In genomic region chr7:97695441-97695840, GRCm38 (mm10) we compare ENCODE assay signal across 11 mouse cellular contexts. TPM values are rescaled to one million over a fixed set of nuclear protein-coding genes. Genes with fewer than 3 reads are reported as not detected.
DNase-seq lines count a peak whose midpoint lies in the region; ATAC-seq and TF ChIP-seq lines count a peak whose summit lies in the region.
"Had no signal": no experiment of that assay in that cellular context is flagged by ENCODE, and none has a peak within 500 bp of the region (broad histone marks: within the 10 kb centered on the region; RNA-seq: fewer than 3 reads in every experiment).

No protein-coding gene starts in this region.

- H3K9ac ChIP-seq in midbrain, embryonic 11.5 days (ENCODE audit: low read length), result 0 out of 2 replicates have a peak overlapping the region, but pooled peaks have one; percentile 92
- H3K9ac ChIP-seq in hindbrain, embryonic 14.5 days, result peak overlapping the region; percentile 88; the same call in 1 of the 2 replicates

- H3K9me3 ChIP-seq in midbrain, embryonic 11.5 days (ENCODE audit: control insufficient read depth, low read length), result no peaks in the 10 kb centered on the region; the same call in 1 of the 2 replicates
- peaks cover 13% of the 10 kb centered on the region; the same call in 1 of the 2 replicates for H3K9me3 ChIP-seq in midbrain, embryonic 10.5 days (replicated peaks)
- H3K9me3 ChIP-seq in hindbrain, embryonic 14.5 days (ENCODE audit: control insufficient read depth, low read length), result no peaks in the 10 kb centered on the region
- H3K9me3 ChIP-seq: stomach, embryonic 15.5 days had no signal

- H3K79me2 ChIP-seq in myocyte (ENCODE audit: control insufficient read depth, insufficient read depth), result peaks cover 43% of the 10 kb centered on the region

- TF ChIP-seq POLR2A in myocyte (IDR thresholded peaks at IDR 0.05; ENCODE audit: insufficient read length, low read depth), result no peak

- no peak for ATAC-seq in midbrain, embryonic 11.5 days (ENCODE audit: low FRiP score)
- no peak for ATAC-seq in hindbrain, embryonic 14.5 days (ENCODE audit: low FRiP score)

- no peaks in the 10 kb centered on the region for H3K27me3 ChIP-seq in midbrain, embryonic 11.5 days (ENCODE audit: control insufficient read depth, insufficient read depth, low read length)
- no peaks in the 10 kb centered on the region for H3K27me3 ChIP-seq in midbrain, embryonic 10.5 days (ENCODE audit: low read depth, poor library complexity, severe bottlenecking)
- H3K27me3 ChIP-seq in hindbrain, embryonic 14.5 days (ENCODE audit: control insufficient read depth, insufficient read depth, low read length), result no peaks in the 10 kb centered on the region
- no peaks in the 10 kb centered on the region for H3K27me3 ChIP-seq in myocyte (ENCODE audit: control insufficient read depth, insufficient read depth, insufficient read length)
- H3K27me3 ChIP-seq: stomach, embryonic 15.5 days had no signal

- H3K4me2 ChIP-seq in midbrain, embryonic 11.5 days, result no peak overlapping the region
- peak overlapping the region; percentile 85 for H3K4me2 ChIP-seq in hindbrain, embryonic 14.5 days (replicated peaks)
- peak overlapping the region; percentile 83 for H3K4me2 ChIP-seq in myocyte (ENCODE audit: low read depth)

- intact Hi-C loops in gastrocnemius, adult 2 months (cut with DNase I), result loop anchor here (5.0 kb wide), 1 partner anchor 118 kb away; the partner anchor contains the start of genes Aamdc and Rsf1
- intact Hi-C loops in gastrocnemius, postnatal 36 days (cut with DNase I), result loop anchor here (5.0 kb wide), 1 partner anchor 218 kb away; no protein-coding TSS in a partner anchor
- intact Hi-C loops in left cerebral cortex, postnatal 25 days (cut with DNase I), result loop anchor here (5.0 kb wide), 1 partner anchor 113 kb away; no protein-coding TSS in a partner anchor

- H3K4me3 ChIP-seq in gastrocnemius, adult 2 months, result peak overlapping the region; percentile 100
- no peak overlapping the region for H3K4me3 ChIP-seq in midbrain, embryonic 11.5 days (ENCODE audit: low read depth, low read length)
- no peak overlapping the region for H3K4me3 ChIP-seq in midbrain, embryonic 10.5 days
- H3K4me3 ChIP-seq in hindbrain, embryonic 14.5 days (replicated peaks; ENCODE audit: low read length), result peak overlapping the region; percentile 100; the same call in 1 of the 2 replicates
- peak overlapping the region; percentile 72 for H3K4me3 ChIP-seq in myocyte

- 93% methylated on average over 1 of the region's 1 CpGs for WGBS in midbrain, embryonic 11.5 days
- 90% methylated on average over 1 of the region's 1 CpGs for WGBS in midbrain, embryonic 10.5 days
- WGBS in hindbrain, embryonic 14.5 days, result 100% methylated on average over 1 of the region's 1 CpGs

- H3K4me1 ChIP-seq in midbrain, embryonic 11.5 days (ENCODE audit: control insufficient read depth, insufficient read depth, low read length), result peaks cover 7% of the 10 kb centered on the region
- H3K4me1 ChIP-seq in midbrain, embryonic 10.5 days, result peaks cover 18% of the 10 kb centered on the region
- H3K4me1 ChIP-seq in hindbrain, embryonic 14.5 days (replicated peaks; ENCODE audit: control insufficient read depth, insufficient read depth, low read length), result peaks cover 11% of the 10 kb centered on the region

- TF ChIP-seq CTCF in gastrocnemius, adult 2 months (IDR thresholded peaks at IDR 0.05), result no peak

- no peak for DNase-seq in gastrocnemius, adult 2 months
- no peak for DNase-seq in gastrocnemius, postnatal 36 days
- DNase-seq in midbrain, embryonic 11.5 days (ENCODE audit: low spot score, missing footprints), result no peak
- no peak for DNase-seq in midbrain, embryonic 10.5 days (ENCODE audit: low spot score)
- DNase-seq in hindbrain, embryonic 14.5 days (ENCODE audit: low spot score), result no peak
- DNase-seq in adrenal gland, postnatal 10 days, result no peak
- DNase-seq in left cerebral cortex, postnatal 25 days (ENCODE audit: low spot score in 2 of 2), result no peak
- DNase-seq: heart, adult 18-20 months; lung, postnatal 10 days had no signal

- no peak overlapping the region for H3ac ChIP-seq in myocyte (ENCODE audit: control insufficient read depth, insufficient read length)

- H3K36me3 ChIP-seq in midbrain, embryonic 11.5 days (ENCODE audit: control insufficient read depth, insufficient read depth, low read length), result no peaks in the 10 kb centered on the region
- H3K36me3 ChIP-seq in midbrain, embryonic 10.5 days, result peaks cover 25% of the 10 kb centered on the region
- H3K36me3 ChIP-seq in hindbrain, embryonic 14.5 days (replicated peaks; ENCODE audit: control insufficient read depth, insufficient read depth), result peaks cover 6% of the 10 kb centered on the region; the same call in 1 of the 2 replicates
- H3K36me3 ChIP-seq in myocyte (ENCODE audit: control insufficient read depth, insufficient read depth), result no peaks in the 10 kb centered on the region

- no peak overlapping the region for H3K27ac ChIP-seq in gastrocnemius, adult 2 months
- H3K27ac ChIP-seq in midbrain, embryonic 11.5 days (ENCODE audit: low read depth, low read length), result no peak overlapping the region
- no peak overlapping the region; the same call in 1 of the 2 replicates for H3K27ac ChIP-seq in midbrain, embryonic 10.5 days (replicated peaks)
- H3K27ac ChIP-seq in hindbrain, embryonic 14.5 days, result no peak overlapping the region

TF ChIP-seq in myocyte, 11 proteins besides CTCF, POLR2A, EP300 and RAD21:
- no peak for TF ChIP-seq USF1 (IDR thresholded peaks at IDR 0.05; ENCODE audit: low read depth)
- TF ChIP-seq MYOD1 (IDR thresholded peaks at IDR 0.05; ENCODE audit: control insufficient read depth in 1 of 3, insufficient read length in 2 of 3, low read depth in 2 of 3), result no peak

RNA-seq across cellular contexts. Expression of gene Clns1a, which starts 1.0 kb away (rescaled TPM):
- 10 to 100 TPM; 29.5 to 35.1 TPM for total RNA-seq in gastrocnemius, adult 2 months (2021)
- total RNA-seq in gastrocnemius, postnatal 36 days (2021), result 10 to 100 TPM; 27.3 to 31.3 TPM
- 250 and 260 TPM in 2 replicates for polyA plus RNA-seq in midbrain, embryonic 11.5 days (2014; fragmentation: Nextera tagmentation; extraction: Ambion mirVana)
- 262 and 299 TPM in 2 replicates for polyA plus RNA-seq in midbrain, embryonic 10.5 days (2016; fragmentation: Nextera tagmentation; extraction: Ambion mirVana)
- polyA plus RNA-seq in hindbrain, embryonic 14.5 days (2014; fragmentation: Nextera tagmentation; extraction: Ambion mirVana), result 189 and 192 TPM in 2 replicates
- 56.3 TPM for polyA plus RNA-seq in myocyte (2012; fragmentation: generic; extraction: Trizol)
- 10 to 100 TPM; 57.5 to 59.1 TPM for total RNA-seq in adrenal gland, postnatal 10 days (2021)
- 10 to 100 TPM; 76.2 to 89.9 TPM for total RNA-seq in left cerebral cortex, postnatal 25 days (2021)

RNA-seq across cellular contexts. Expression of gene Aqp11, which starts 42.6 kb away (rescaled TPM):
- under 1 TPM; 0.81 to 0.89 TPM for total RNA-seq in gastrocnemius, adult 2 months (2021)
- total RNA-seq in gastrocnemius, postnatal 36 days (2021), result 1 to 10 TPM in 1 of 2 experiments, under 1 TPM in 1; 0.74 to 2.2 TPM
- polyA plus RNA-seq in midbrain, embryonic 11.5 days (2014; fragmentation: Nextera tagmentation; extraction: Ambion mirVana), result 4.1 and 5.7 TPM in 2 replicates
- polyA plus RNA-seq in midbrain, embryonic 10.5 days (2016; fragmentation: Nextera tagmentation; extraction: Ambion mirVana), result 5.3 and 5.7 TPM in 2 replicates
- polyA plus RNA-seq in hindbrain, embryonic 14.5 days (2014; fragmentation: Nextera tagmentation; extraction: Ambion mirVana), result 21.6 and 22.0 TPM in 2 replicates
- polyA plus RNA-seq in myocyte (2012; fragmentation: generic; extraction: Trizol), result 0.56 TPM
- 1 to 10 TPM; 6.5 to 6.9 TPM for total RNA-seq in adrenal gland, postnatal 10 days (2021)
- 10 to 100 TPM; 22.9 to 27.5 TPM for total RNA-seq in left cerebral cortex, postnatal 25 days (2021)

Comparison
In these comparisons a context has a peak if more than half of its experiments do, and no peak if none do; other contexts are left out.
1. H3K4me3 ChIP-seq: peak in gastrocnemius, adult 2 months (single experiment), hindbrain, embryonic 14.5 days (single experiment) and myocyte (single experiment); none in midbrain, embryonic 11.5 days (single experiment) and midbrain, embryonic 10.5 days (single experiment).